Mouse (Mus musculus) CH12.LX (cell line): Measurements from ENCODE around the gene Hlcs. TPM values are rescaled to one million over a fixed set of nuclear protein-coding genes. Genes with fewer than 3 reads are reported as not detected.

Experiments
- DNase-seq: peaks from one replicate; pipeline ENCODE4 v3.0.0-alpha.2; 2013; ENCODE audit errors: extremely low read depth
- H3K27ac ChIP-seq: 2 replicates; pipeline ENCODE4 v1.5.1; 2012; ENCODE audit warnings: low read depth, mild to moderate bottlenecking, control low read depth, moderate library complexity; ENCODE audit not compliant: insufficient read depth
- H3K27me3 ChIP-seq: replicated peaks from 2 replicates; pipeline ENCODE3; 2012; ENCODE audit warnings: inconsistent platforms
- H3K36me3 ChIP-seq, 2 experiments: replicated peaks in 1 of 2; 2 replicates each; pipeline versions ENCODE3 to v1.6.1; 2012; ENCODE audit warnings: inconsistent platforms in 1 of 2, low read length in 1 of 2, mild to moderate bottlenecking in 1 of 2, mixed read lengths in 1 of 2, moderate library complexity in 1 of 2; ENCODE audit not compliant: control insufficient read depth in 1 of 2, insufficient read depth in 1 of 2
- H3K4me1 ChIP-seq, 2 experiments: 2 replicates each; pipeline ENCODE4 v1.6.1; 2012; ENCODE audit warnings: inconsistent platforms in 1 of 2, moderate library complexity in 1 of 2; ENCODE audit not compliant: insufficient read depth in 2 of 2, control insufficient read depth in 1 of 2
- H3K4me2 ChIP-seq: 2 replicates; pipeline ENCODE4 v1.6.1; 2012; ENCODE audit warnings: low read depth, mild to moderate bottlenecking, control low read depth; ENCODE audit not compliant: poor library complexity, insufficient read depth, severe bottlenecking
- H3K4me3 ChIP-seq, 3 experiments: fragments of 150-350 bp in 1 of 3; sonication (generic) in 1 of 3; replicated peaks in 1 of 3; 2 replicates each; pipeline versions ENCODE3 to v1.5.1; 2011 to 2012; ENCODE audit warnings: low read depth in 2 of 3, low read length in 2 of 3, mild to moderate bottlenecking in 2 of 3, moderate library complexity in 2 of 3, control low read depth in 1 of 3, improper control_type of control experiment in 1 of 3, inconsistent platforms in 1 of 3, mixed read lengths in 1 of 3; ENCODE audit not compliant: poor library complexity in 1 of 3
- H3K79me2 ChIP-seq: replicated peaks from 2 replicates; pipeline ENCODE4 v1.6.1; 2012; ENCODE audit warnings: mild to moderate bottlenecking, moderate library complexity; ENCODE audit not compliant: control insufficient read depth, poor library complexity, insufficient read depth, severe bottlenecking; ENCODE audit errors: extremely low read depth
- H3K9ac ChIP-seq: 2 replicates; pipeline ENCODE4 v1.6.1; 2012; ENCODE audit warnings: low read depth, mild to moderate bottlenecking, control low read depth, moderate library complexity; ENCODE audit not compliant: insufficient read depth
- H3K9me3 ChIP-seq: replicated peaks from 2 replicates; pipeline ENCODE3; 2012; ENCODE audit warnings: low read length, inconsistent platforms, mixed read lengths
- BHLHE40 ChIP-seq: IDR thresholded peaks from 2 replicates; pipeline ENCODE4 v1.6.1; 2011; ENCODE audit warnings: mild to moderate bottlenecking, low read depth, low read length, improper control_type of control experiment
- CTCF ChIP-seq, 2 experiments: IDR thresholded peaks in 1 of 2; conservative IDR thresholded peaks in 1 of 2; 2 replicates each; pipeline ENCODE4 v1.5.1; 2011 to 2012; ENCODE audit warnings: low read depth in 2 of 2, low read length in 2 of 2, improper control_type of control experiment in 1 of 2, inconsistent platforms in 1 of 2, mild to moderate bottlenecking in 1 of 2, moderate library complexity in 1 of 2
- ELF1 ChIP-seq: IDR thresholded peaks from 2 replicates; pipeline ENCODE4 v1.6.1; 2014; ENCODE audit warnings: low read depth, mild to moderate bottlenecking, inconsistent platforms, low read length, improper control_type of control experiment
- EP300 ChIP-seq: IDR thresholded peaks from 2 replicates; pipeline ENCODE4 v1.6.1; 2011; ENCODE audit warnings: low read length, improper control_type of control experiment
- GABPA ChIP-seq: IDR thresholded peaks from 2 replicates; pipeline ENCODE4 v1.6.1; 2012; ENCODE audit warnings: low read depth, low read length, improper control_type of control experiment, inconsistent platforms; ENCODE audit not compliant: insufficient replicate concordance
- HCFC1 ChIP-seq: IDR thresholded peaks from 2 replicates; pipeline ENCODE4 v1.6.1; 2012; ENCODE audit warnings: low read depth, mild to moderate bottlenecking, inconsistent platforms, low read length, improper control_type of control experiment
- JUND ChIP-seq: conservative IDR thresholded peaks from 2 replicates; pipeline ENCODE4 v1.6.1; 2011; ENCODE audit warnings: low read depth, low read length, improper control_type of control experiment
- KAT2A ChIP-seq: IDR thresholded peaks from 2 replicates; pipeline ENCODE4 v1.6.1; 2012; ENCODE audit warnings: low read length, improper control_type of control experiment, inconsistent platforms; ENCODE audit not compliant: insufficient replicate concordance
- MAX ChIP-seq: IDR thresholded peaks from 2 replicates; pipeline ENCODE4 v1.6.1; 2011; ENCODE audit warnings: low read length, improper control_type of control experiment
- MYC ChIP-seq: IDR thresholded peaks from 2 replicates; pipeline ENCODE4 v1.6.1; 2011; ENCODE audit warnings: low read depth, mild to moderate bottlenecking, improper control_type of control experiment, low read length
- PAX5 ChIP-seq: IDR thresholded peaks from 2 replicates; pipeline ENCODE4 v1.6.1; 2012; ENCODE audit warnings: low read length, inconsistent platforms, mixed read lengths
- POLR2A ChIP-seq: IDR thresholded peaks from 2 replicates; pipeline ENCODE4 v1.6.1; 2011; ENCODE audit warnings: low read depth, mild to moderate bottlenecking, improper control_type of control experiment, low read length
- POLR2AphosphoS2 ChIP-seq: IDR thresholded peaks from 2 replicates; pipeline ENCODE4 v1.6.1; 2011; ENCODE audit warnings: low read depth, low read length, improper control_type of control experiment
- RAD21 ChIP-seq: IDR thresholded peaks from 2 replicates; pipeline ENCODE4 v1.6.1; 2011; ENCODE audit warnings: low read depth, mild to moderate bottlenecking, low read length, improper control_type of control experiment, moderate library complexity
- RCOR1 ChIP-seq: conservative IDR thresholded peaks from 2 replicates; pipeline ENCODE4 v1.6.1; 2012; ENCODE audit warnings: low read depth, mild to moderate bottlenecking, inconsistent platforms, low read length, improper control_type of control experiment
- TBP ChIP-seq: conservative IDR thresholded peaks from 2 replicates; pipeline ENCODE4 v1.6.1; 2011; ENCODE audit warnings: low read depth, low read length, improper control_type of control experiment
- TCF12 ChIP-seq: IDR thresholded peaks from 2 replicates; pipeline ENCODE4 v1.6.1; 2014; ENCODE audit warnings: low read depth, mild to moderate bottlenecking, inconsistent platforms, low read length, improper control_type of control experiment
- UBTF ChIP-seq: IDR thresholded peaks from 2 replicates; pipeline ENCODE4 v1.6.1; 2012; ENCODE audit warnings: low read depth, mild to moderate bottlenecking, inconsistent platforms, low read length, improper control_type of control experiment, moderate library complexity
- ZC3H11A ChIP-seq: IDR thresholded peaks from 2 replicates; pipeline ENCODE4 v1.6.1; 2012; ENCODE audit warnings: low read depth, mild to moderate bottlenecking, inconsistent platforms, low read length, improper control_type of control experiment
- ZKSCAN1 ChIP-seq: IDR thresholded peaks from 2 replicates; pipeline ENCODE4 v1.6.1; 2012; ENCODE audit warnings: low read depth, inconsistent platforms, low read length, improper control_type of control experiment, borderline replicate concordance
- ZMIZ1 ChIP-seq: IDR thresholded peaks from 2 replicates; pipeline ENCODE4 v1.6.1; 2012; ENCODE audit warnings: low read depth, mild to moderate bottlenecking, inconsistent platforms, low read length, improper control_type of control experiment
- dilution Hi-C: fragments of 300-500 bp; cut with MboI; formaldehyde crosslinking; loops from 2 replicates; pipeline ENCODE4 v1.14.3; 2020; ENCODE audit warnings: low sequenced_read_pairs; ENCODE audit not compliant: extremely low pct_unique_long_range_greater_than_20kb, extremely low pct_ligation_motif_present
- in situ Hi-C: fragments of 300-500 bp; cut with MboI; formaldehyde crosslinking; loops from 3 replicates; pipeline ENCODE4 v1.14.3; 2019; ENCODE audit warnings: low sequenced_read_pairs, low pct_ligation_motif_present, low pct_unique_long_range_greater_than_20kb, mixed read lengths
- polyA plus RNA-seq: library from polyadenylated mRNA; unstranded; fragments of >175 nt; gene quantifications from 2 replicates; pipeline ENCODE4 v1.2.1, GENCODE M21; 2012; ENCODE audit warnings: low read depth; ENCODE audit not compliant: insufficient read length
- total RNA-seq, 2 experiments: library from RNA; depleted of rRNA; stranded (reverse); fragments of 300-350 nt in 1 of 2; fragments of >200 nt in 1 of 2; gene quantifications; 2 replicates each; pipeline ENCODE4 v1.2.3; 2012 to 2014

Hlcs gene
- total and polyA plus RNA-seq, 3 experiments, result 5.3 to 12.5 (median 9.4) TPM

- H3K9ac ChIP-seq, result no peak overlapping the region
- dilution Hi-C loops (no loop called here), in situ Hi-C loops (no loop called here)
- no peaks in the 10 kb centered on the region for H3K79me2 ChIP-seq
- TF ChIP-seq GABPA (no peak), MAX (no peak), KAT2A (no peak), HCFC1 (no peak), RCOR1 (no peak), TCF12 (no peak), EP300 (no peak), TBP (no peak), POLR2A (no peak), ZC3H11A (no peak), PAX5 (no peak), ZMIZ1 (no peak), RAD21 (no peak), POLR2AphosphoS2 (no peak), MYC (no peak), CTCF (conservative IDR thresholded peaks at IDR 0.05 in 1 of 2, IDR thresholded peaks at IDR 0.05 in 1 of 2; ENCODE audit: low read depth in 2 of 2, low read length in 2 of 2) (no peak), ZKSCAN1 (no peak), JUND (no peak), BHLHE40 (no peak), UBTF (no peak)
- H3K4me1 ChIP-seq, result no peaks in the 10 kb centered on the region
- H3K9me3 ChIP-seq, result no peaks in the 10 kb centered on the region
- no peak overlapping the region for H3K4me3 ChIP-seq
- DNase-seq, result no peak
- H3K4me2 ChIP-seq, result no peak overlapping the region
- no peaks in the 10 kb centered on the region for H3K27me3 ChIP-seq
- H3K27ac ChIP-seq, result no peak overlapping the region
- peaks cover 0 to 29% of the 10 kb centered on the region in 2 experiments for H3K36me3 ChIP-seq
These were observed 185.0 kb downstream of the Hlcs start for GRCm38 (mm10) chr16:94128236-94128835.

- in situ Hi-C loops, result no loop called here
- no peak overlapping the region for H3K27ac ChIP-seq
- TF ChIP-seq MYC, result no peak
- TF ChIP-seq CTCF (conservative IDR thresholded peaks at IDR 0.05 in 1 of 2, IDR thresholded peaks at IDR 0.05 in 1 of 2; ENCODE audit: low read depth in 2 of 2, low read length in 2 of 2), result no peak
- TF ChIP-seq ELF1, result no peak
- TF ChIP-seq GABPA, result no peak
- no peak overlapping the region for H3K4me3 ChIP-seq
- dilution Hi-C loops, result no loop called here
- H3K4me1 ChIP-seq, result 0 out of 4 replicates have a peak, but pooled peaks cover 0 to 7% of the 10 kb centered on the region in 2 experiments
- H3K4me2 ChIP-seq, result no peak overlapping the region
- no peaks in the 10 kb centered on the region for H3K9me3 ChIP-seq
- no peak overlapping the region for H3K9ac ChIP-seq
- H3K27me3 ChIP-seq, result no peaks in the 10 kb centered on the region
- H3K36me3 ChIP-seq, result peaks cover 0 to 10% of the 10 kb centered on the region in 2 experiments
- no peak for DNase-seq
- no peaks in the 10 kb centered on the region for H3K79me2 ChIP-seq
These were observed 187.2 kb downstream of the Hlcs start for GRCm38 (mm10) chr16:94126200-94126599.
